Mouse (Mus musculus) thymus, postnatal 14 days (tissue): ENCODE measurements at regions not wholly inside any gene's neighbourhood (a gene's known extent, or its start where the extent isn't known, plus 50 kb on each side); places are given as distances from the start of the nearest gene placed in this dataset.
"Not testable (repeated sequence)": the region's sequence is repeated elsewhere in the genome, so short reads cannot be mapped to it uniquely, and the experiment has no call there.

Experiments used
- DNase-seq: peaks from one replicate; pipeline ENCODE4 v3.0.0; 2021

DNA sequence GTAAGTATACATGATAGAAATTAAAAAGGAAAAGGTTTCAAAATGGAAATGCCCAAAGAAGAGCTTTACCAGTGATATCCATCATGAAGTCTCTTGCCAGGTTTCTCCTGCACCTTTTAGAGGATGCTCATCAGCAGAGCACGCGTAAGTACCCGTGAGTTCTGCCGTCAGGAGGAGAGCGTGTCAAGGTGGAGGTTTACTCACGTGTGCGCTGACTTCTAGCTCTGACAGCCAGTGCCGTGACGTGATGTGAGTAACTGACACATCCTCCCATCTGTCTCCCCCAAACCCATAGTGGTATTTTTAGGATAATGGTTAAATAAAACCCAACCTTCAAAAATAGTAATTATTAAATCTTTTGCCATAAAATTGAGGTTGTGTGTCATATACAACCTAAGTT, 55.3 kb downstream of the Adra2a start:
- no peak for DNase-seq

DNA sequence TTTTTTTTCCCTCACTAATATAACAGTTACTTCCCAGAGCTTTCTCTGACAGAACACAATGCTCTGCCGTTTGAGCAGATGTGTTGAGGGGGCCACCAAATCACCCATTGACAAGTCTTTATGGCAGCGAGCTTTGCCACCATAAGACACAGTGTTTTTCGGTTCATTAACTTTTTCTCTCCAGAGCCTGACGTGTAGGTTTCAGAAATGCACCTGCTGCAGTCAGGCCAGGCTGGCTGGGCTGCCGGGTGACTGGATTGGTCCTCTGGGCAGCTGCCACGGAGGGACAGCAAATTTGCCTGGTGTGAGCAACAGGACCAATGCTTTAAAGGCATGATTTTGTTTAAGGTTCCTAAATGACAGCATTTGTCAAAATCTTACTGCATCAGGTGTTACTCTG, 55.8 kb downstream of the Adra2a start:
- no peak for DNase-seq

DNA sequence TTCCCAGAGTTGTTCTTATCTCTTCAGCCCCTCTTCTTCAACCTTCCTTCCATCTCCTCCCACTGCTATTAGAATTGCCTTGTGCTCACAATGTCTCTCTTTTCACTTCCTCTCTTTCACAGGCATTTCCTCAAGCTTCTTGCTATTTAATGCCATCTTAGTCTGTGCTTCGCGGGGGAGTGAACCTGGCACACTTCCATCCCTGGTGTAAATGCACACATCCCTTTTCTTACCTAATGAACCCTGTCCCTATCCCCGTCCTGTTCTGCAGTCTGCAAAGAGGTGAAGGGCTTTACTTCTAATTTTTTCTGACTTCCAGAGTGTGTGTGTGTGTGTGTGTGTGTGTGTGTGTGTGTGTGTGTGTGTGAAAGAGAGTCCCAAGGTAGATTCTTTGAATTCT, 62.6 kb downstream of the Adra2a start:
- DNase-seq: no peak

DNA sequence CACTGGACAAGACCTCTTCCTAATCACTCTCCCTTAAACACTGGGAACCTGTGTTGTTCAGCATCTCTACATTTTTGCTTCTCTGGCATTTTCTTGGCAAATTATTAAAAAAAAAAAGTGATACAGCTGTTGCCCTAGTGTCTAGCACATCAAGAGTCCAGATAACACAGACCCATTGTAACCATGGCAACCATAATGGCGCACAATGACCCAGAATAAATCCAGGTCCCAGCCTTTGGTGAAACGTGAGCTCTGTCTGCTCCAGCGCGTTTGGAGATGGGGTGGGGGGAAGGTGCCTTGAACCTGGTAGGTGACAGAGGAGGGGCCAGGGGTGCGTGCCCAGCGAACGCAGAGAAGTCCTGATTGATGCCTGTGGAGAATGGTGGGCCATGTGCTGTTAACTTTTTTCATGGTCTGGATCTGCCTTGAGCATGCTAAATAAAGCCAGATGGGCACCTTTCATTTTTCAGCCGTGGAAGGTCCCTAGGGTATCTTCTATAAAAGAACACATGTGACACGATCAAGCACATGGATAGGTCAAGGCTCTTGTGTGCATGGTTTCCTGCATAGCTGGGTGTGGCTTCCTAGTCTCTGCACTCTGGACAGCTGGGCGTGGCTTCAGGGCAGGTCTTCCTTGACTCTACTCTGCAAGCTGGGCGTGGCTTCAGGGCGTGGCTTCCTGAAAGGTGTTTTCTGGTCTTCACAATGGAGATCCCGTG, 63.3 kb downstream of the Adra2a start:
- DNase-seq: peak; percentile 7

DNA sequence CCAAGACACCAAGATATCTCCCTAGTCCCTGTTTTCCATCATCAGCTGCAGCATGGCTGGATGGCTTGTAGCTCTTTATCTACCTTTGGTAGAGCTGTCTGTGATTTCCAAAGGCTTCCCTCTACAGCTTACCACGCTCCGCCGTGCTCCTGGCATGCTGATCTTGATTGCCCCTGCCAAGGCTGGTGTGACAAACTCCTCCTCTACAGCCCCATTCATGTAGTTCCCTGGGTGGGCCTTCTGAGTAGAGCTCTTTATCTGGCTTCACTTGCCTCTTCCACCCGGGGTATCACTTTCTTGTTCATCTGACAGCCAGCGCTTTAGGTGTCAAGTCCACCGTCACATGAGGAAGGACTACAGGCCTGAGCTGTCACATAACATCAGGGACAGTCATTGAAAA, 66.1 kb downstream of the Adra2a start:
- DNase-seq: no peak

DNA sequence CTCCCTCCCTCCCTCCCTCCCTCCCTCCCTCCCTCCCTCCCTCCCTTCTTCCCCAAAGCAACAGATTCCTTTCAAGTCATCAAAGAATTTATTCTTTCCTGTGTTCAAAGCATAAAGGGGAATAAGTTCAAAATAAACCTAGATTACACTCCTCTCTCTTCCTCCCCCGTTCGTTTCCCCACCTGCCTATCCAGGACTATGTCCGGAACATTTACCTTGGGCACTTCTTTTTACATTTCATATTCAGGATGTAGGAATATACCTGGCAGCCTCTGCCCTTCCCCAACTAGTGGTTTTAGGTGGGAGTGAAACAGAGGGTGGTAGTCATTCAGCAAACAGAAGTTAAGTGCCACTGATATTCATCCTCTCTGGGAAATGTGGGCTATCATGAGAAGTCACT, 68.7 kb downstream of the Adra2a start:
- DNase-seq: no peak

DNA sequence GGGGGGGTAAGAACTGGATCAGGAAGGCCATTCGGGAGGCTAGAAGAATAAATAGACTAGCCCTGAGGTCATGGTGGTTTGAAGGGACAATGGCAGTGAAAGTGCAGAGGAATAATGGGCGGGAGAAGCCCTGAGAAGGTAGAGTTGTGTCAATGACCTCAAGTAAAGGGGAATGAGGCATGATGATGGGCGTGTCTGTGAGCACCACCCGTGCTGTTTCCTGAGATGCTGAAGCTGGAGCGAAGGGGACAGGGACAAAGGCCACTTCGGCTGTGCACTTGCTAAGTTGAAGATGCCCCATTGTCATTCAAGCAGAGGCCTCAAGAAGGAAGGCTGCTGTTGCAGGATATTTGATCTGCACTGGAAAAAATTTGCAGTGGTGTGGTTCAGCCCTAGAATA, 69.5 kb downstream of the Adra2a start:
- no peak for DNase-seq

DNA sequence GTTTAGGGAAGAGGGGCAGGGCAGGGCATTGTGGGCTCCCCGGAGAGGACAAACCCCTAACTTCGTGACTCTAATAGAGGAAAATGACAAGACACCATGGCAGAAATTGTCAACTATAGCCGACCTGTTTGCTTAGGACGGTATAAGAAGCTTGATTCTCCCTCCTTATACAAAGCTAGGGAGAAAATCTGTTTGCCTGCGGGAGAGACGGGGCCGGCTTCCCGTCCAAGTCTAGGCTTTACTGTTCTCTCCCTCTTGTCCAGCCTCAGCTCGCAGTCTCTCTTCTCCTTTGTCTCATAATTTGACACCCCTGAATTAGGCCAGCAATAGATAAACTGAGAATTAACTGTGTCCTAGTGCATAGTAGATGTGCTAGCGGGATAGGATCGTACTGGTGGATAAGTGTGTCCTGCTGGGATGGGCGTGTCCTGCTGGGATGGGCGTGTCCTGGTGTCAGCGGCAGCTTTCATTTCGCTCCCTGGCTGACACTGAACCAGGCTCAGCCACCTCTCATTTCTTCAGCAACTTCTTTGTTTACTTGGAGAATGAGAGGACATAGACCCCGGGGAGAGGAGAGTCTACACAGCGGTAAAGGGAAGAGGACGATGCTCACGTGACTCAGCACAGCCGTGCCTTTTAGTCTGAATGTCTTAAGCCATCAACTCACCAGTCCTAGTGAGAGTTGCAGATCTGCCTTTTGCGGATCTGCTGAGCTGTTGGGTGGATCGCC, 70.8 kb downstream of the Adra2a start:
- peak; percentile 30 for DNase-seq

DNA sequence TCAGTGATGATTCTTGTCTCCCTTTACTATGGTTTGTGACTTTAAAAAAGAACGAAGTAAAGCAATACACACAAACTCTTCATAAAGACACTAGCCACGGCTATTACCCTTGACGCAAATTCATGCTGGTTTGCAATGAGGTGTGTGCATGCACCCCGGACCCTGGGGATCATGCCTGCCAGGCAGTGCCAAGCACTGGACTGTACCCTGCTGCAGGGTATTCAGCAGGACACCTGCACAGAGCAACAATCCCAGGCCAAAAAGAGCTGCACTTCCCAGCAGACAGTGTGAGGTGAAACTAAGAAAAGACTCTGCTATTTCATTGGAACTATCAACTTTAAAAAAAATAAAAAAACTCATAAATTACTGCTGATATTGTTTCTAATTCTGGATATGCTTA, 71.4 kb downstream of the Adra2a start:
- DNase-seq: no peak

DNA sequence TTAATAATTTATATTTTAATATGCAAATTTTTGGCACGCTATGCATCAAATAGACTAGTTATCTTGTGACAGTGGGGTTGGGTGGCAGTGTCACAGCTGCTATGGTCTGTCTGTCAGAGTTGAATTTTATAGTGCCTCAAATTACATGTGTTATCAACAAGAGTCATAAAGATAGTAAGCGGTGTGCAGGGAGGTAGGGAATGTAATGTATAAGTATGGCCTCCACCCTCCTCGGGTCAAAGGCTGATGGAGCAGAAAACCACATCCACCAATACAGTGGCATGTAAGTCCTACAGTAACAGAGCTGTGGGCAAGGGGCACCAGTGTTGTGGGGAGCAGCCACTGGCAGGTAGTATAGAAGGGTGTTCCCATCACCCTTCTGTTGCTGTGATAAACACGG, 72.9 kb downstream of the Adra2a start:
- DNase-seq: no peak

DNA sequence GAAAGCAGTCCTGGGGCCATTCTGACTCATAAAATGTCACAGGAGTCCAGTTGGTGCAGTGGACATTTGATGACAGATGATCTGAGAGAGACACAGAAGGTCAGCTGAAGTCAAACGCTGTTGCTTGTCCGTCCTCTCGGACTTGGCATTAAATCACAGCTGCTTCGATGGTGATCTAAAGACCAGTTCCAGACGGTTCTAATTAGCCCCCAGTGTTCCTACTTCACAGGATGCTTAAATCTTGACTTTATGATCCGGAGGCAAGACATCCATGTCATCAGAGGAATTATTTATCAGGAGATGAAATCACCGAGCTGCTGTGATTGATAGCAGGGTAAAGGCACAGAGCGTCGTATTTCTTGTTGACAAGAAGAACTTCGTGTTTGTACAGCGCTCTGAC, 73.7 kb downstream of the Adra2a start:
- no peak for DNase-seq

DNA sequence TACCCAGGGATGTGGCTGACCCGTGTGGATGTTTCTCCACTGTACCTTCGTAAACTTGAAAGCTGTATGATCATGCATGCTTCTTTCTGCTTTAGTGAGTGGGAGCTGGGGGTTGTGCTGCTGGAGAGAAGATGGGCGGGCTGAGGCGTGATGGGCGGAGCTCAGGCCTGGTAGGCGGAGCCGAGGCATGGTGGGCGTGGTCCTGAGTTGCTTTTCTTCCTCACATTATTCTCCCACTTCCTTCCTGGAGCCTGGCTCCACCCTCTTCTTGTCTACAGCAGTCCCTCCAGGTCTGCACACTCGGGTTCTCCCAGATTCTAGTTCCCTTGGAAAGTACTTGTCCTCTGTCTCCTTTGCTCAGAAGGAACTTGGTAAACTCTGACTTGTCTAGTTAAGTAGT, 79.6 kb downstream of the Adra2a start:
- no peak for DNase-seq

DNA sequence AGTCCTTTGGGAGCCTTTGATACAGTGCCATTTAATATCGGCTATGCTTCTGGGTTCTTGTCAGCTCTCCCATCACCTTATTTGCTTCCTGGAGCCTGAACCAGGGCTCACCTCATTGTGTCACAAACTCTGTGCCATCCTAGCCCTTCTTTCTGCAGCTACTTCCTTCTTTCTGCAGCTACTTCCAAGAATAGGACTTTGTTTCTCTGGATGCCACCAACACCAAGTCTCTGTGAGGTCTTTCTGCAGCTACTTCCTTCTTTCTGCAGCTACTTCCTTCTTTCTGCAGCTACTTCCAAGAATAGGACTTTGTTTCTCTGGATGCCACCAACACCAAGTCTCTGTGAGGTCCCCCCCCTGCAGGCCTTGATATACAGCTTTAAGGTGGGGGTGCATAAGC, 107.8 kb downstream of the Adra2a start:
- not testable (repeated sequence) for DNase-seq

DNA sequence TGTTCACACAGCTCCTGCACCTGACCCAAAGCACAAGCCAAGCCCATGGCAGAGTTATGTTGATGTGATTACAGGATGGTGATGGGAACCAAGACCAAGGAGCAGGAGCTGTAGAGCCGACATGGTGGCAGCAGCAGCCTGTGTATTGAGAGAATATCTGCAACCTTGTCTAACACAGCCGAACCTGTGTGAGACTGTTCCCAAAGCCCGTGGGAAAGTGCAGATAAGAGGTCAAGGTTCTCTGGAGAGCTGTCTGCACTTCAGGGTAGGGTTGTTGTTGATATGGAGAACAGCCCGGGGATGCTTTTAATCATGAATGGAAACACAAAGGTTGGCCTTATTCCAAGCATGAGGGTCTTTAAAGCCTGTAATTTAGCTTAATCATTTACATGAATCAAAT, 110.4 kb downstream of the Adra2a start:
- no peak for DNase-seq

DNA sequence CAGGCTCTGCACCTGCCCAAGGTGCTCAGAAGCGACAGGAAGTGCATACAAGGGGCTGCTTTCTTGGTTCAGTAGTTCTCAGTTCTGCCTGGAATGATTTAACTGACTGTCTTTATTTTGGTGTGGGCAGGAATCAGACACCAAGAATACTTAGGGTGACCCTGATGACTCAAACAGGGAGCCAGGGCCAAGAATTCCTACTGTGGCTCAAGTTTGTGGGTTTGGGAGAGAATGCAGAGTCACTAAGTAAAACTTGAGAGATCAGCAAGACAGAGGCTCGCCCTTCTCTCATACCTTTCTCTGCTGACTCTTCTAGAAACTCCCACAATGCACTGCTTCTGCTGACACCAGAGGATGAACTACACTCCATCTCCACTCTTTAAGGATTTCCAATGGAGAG, 126.4 kb downstream of the Adra2a start:
- no peak for DNase-seq

DNA sequence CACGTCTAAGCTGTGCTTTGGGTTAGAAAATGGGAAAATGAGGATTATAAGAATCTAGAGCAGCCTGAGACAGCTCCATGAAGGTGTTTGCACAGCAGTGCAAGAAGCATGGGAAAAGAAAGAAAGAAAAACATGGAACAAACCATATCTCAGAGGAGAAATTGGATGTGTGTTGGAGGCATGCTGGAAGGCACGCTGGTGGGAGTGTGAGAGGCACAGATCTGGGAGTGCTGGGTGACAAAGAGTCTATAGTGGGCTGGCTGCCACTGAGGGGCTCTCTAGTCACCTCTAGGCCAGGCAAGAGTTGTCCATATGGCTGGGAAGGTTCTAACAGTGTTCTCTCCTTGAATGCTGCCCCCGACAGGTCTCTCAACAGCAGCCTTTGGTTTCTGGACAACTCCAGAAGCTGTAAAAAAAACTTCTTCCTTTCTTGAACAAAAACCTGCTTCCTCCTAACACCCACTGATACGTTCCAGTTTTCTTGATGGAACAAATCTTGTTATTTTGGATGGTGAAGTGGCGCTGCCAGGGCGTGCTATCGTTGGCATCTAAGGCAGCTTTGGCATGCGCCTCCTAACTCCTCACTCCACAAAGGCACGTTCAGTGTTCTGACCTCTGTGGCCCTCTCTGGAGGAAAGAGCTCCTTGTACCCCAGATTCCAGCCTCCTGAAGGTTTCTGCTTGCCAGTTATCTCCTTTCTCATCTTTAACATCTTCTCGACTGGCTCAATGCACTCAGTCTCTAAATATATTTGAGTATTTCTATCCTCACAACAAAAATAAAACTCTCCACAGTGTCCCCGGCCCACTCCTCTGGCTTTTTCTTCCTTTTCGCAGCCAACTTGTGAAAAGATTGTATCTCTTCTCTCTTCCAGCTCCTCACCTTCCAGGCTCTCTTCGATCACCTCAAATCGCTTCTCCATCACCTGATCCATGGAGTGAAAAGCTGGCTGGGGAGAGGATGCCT, 130.4 kb downstream of the Adra2a start:
- DNase-seq: no peak

DNA sequence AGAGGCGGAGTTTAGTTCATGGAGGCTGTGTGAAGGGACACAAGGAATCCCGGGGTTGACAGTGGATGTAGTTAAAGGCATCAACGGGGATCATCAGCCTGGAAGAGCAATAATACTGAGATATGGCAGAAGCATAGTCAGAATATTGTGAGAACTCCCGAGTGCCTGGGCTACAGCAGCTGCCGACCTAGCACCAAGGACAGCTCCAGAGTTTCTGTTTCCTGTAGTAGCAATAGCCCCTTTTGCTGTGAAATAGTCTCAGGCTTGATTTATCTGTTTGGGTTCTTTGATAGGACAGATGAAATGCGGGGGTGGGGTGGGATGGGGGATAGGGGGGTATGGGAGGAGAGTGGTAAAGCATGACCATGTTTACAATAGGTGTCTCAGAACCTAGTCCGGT, 131.8 kb downstream of the Adra2a start:
- DNase-seq: peak; percentile 5

DNA sequence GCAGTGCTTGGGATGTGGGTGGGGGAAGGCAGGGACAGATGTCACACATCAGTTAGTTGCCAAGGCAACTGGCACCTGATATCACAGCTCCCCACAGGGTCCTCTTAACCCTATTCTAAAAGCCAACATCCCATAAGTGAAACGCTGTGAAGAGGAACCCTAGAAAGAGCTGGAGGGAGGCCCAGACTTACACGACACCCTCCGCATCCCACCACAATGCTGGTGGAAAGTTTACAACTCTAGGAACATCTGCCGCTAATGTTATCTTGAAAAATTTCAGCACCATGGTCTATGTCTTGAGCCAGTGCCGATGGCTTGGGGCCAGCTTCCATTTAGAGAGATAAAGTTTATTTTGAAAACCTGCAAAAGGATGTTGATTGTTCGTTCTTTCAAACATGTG, 133.5 kb downstream of the Adra2a start:
- DNase-seq: no peak

DNA sequence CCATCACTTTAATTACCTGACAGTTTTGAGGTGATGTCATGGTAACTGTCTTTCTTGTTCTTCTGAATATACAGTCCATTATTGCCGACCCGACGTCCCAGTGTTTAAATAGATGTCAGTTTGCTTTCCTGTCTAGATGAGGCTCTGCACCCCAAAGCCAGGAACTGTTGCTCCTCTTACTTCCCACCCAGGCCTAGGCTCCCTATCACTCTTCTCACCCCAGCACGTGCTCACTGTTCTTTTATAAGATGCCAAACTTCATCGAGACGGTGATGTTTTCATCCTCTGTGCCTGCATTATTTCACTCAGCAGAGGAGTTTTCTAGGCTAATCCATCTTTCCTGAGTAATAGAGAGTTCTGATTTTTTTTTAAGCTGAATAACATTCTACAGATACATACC, 156.5 kb downstream of the Adra2a start:
- DNase-seq: no peak

DNA sequence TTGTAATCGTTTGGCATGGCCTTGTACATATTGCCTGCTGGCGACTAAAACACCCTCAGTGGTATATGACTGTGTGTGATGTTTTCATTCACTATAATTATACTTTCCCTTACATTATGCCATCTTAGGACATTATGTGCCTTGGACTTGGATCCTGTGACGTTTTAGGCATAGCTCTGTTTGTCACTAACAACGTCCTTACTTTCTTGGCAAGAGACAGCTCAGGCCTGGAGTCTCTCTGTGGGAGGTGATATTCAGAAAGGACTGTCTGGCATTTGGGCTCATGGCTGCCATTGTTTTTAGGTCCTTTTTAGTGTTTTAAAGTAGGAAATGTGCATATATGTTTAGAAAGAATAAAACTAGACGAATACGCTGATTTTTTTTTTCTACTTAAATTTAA, 158.5 kb downstream of the Adra2a start:
- DNase-seq: no peak

DNA sequence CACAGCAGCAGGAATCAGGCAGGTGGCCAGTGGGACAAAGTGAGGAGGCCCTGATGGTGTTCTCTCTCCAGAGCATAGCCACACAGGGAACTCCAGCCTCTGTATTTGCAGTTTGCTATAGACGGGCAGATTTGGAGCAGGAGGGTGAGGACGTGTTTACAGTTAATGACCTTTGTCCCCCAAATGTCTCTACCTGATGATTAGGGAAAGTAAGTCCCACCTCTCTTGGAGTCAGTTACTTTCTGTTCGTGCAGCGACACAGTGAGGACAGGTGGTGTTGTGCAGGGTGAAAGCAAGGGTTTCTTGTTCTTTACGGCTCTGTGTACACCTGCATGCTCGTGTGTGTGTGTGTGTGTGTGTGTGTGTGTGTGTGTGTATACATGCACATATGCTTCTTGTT, 162.9 kb downstream of the Adra2a start:
- DNase-seq: no peak

DNA sequence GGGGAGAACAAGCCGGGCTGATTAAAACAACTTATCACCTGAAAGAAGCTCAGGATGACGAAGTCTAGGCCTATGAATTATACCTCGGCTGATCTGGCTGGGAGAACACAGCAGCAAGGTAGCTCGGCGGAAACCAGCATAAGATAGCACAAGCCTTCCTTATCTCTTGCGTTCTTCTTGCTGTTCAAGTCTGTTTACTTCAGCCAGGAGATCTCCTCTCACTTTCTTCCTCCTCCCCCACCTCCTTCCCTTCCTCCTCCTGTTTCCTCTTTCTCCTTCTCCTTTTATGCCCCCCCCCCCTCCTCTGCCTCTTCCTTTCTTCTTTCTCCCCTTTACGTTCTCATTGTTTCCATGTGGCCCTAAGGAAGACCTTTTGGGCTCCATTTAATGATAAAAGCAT, 168.2 kb downstream of the Adra2a start:
- no peak for DNase-seq

DNA sequence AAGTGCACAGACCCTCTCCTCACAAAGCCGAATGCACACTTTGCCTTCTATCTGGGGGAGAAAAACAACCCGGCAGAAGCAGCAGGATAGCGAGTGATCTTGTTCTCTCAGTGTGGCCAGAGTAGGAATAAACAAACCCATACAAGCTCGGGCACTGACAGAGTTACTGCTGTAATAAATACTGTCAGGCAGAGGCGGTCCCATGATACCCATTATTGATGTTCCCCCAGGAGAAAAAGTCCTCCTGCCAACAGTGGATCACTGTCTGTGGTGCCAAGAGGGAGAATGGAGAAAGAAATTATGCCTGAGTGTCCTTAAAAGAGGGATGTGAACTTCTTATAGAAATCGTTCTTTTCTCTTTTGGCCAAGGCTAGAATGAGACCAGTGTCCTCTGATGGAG, 200.2 kb downstream of the Adra2a start:
- DNase-seq: no peak
